Mouse (Mus musculus): ENCODE measurements around the gene Slc25a25.

Slc25a25 gene

GRCm38 (mm10) chr2:32429215-32429891 is 21.9 kb downstream of the Slc25a25 start:
- DNase-seq (ENCODE audit: low spot score in 2 of 2), result no peak

- DNase-seq (ENCODE audit: low spot score in 2 of 2), result no peak
These were observed 23.0 kb downstream of the Slc25a25 start for GRCm38 (mm10) chr2:32428262-32428722.

GRCm38 (mm10) chr2:32427720-32428119 is 23.5 kb downstream of the Slc25a25 start:
- DNase-seq (ENCODE audit: low spot score in 2 of 2), result no peak

- DNase-seq (ENCODE audit: low spot score in 2 of 2), result no peak
These were observed 25.1 kb downstream of the Slc25a25 start for GRCm38 (mm10) chr2:32426141-32426540.

GRCm38 (mm10) chr2:32425568-32425967 is 25.7 kb downstream of the Slc25a25 start:
- DNase-seq (ENCODE audit: low spot score in 2 of 2), result no peak

GRCm38 (mm10) chr2:32424796-32425195 is 26.4 kb downstream of the Slc25a25 start:
- DNase-seq (ENCODE audit: low spot score in 2 of 2), result no peak

- DNase-seq (ENCODE audit: low spot score in 2 of 2), result no peak
These were observed 27.5 kb downstream of the Slc25a25 start for GRCm38 (mm10) chr2:32423481-32424331.

- DNase-seq (ENCODE audit: low spot score in 2 of 2), result no peak
These were observed 29.4 kb downstream of the Slc25a25 start for GRCm38 (mm10) chr2:32421851-32422251.

- DNase-seq (ENCODE audit: low spot score in 2 of 2), result no peak
These were observed 30.6 kb downstream of the Slc25a25 start for GRCm38 (mm10) chr2:32420647-32421046.

GRCm38 (mm10) chr2:32420066-32420608 is 31.1 kb downstream of the Slc25a25 start:
- DNase-seq (ENCODE audit: low spot score in 2 of 2), result no peak

GRCm38 (mm10) chr2:32419359-32419758 is 31.9 kb downstream of the Slc25a25 start:
- DNase-seq (ENCODE audit: low spot score in 2 of 2), result no peak

GRCm38 (mm10) chr2:32418430-32419151 is 32.7 kb downstream of the Slc25a25 start:
- DNase-seq (ENCODE audit: low spot score in 2 of 2), result no peak

GRCm38 (mm10) chr2:32417486-32417885 is 33.8 kb downstream of the Slc25a25 start:
- DNase-seq (ENCODE audit: low spot score in 2 of 2), result no peak

- no peak for DNase-seq (ENCODE audit: low spot score in 2 of 2)
These were observed 34.7 kb downstream of the Slc25a25 start for GRCm38 (mm10) chr2:32416556-32416955.

- no peak for DNase-seq (ENCODE audit: low spot score in 2 of 2)
These were observed 35.4 kb downstream of the Slc25a25 start for GRCm38 (mm10) chr2:32415801-32416200.

GRCm38 (mm10) chr2:32413936-32414335 is 37.3 kb downstream of the Slc25a25 start:
- no peak for DNase-seq (ENCODE audit: low spot score in 2 of 2)

GRCm38 (mm10) chr2:32412742-32413531 is 38.3 kb downstream of the Slc25a25 start:
- DNase-seq (ENCODE audit: low spot score in 2 of 2), result no peak

- DNase-seq (ENCODE audit: low spot score in 2 of 2), result no peak
These were observed 39.8 kb downstream of the Slc25a25 start for GRCm38 (mm10) chr2:32411407-32411806.

- DNase-seq (ENCODE audit: low spot score in 2 of 2), result no peak
These were observed 42.5 kb downstream of the Slc25a25 start for GRCm38 (mm10) chr2:32408429-32409424.
